Mouse (Mus musculus): ENCODE data around the gene Dstyk. TPM values are rescaled to one million over a fixed set of nuclear protein-coding genes. Genes with fewer than 3 reads are reported as not detected.

Dstyk gene
- polyA plus RNA-seq, 1 experiment = 6.9 TPM

DNA sequence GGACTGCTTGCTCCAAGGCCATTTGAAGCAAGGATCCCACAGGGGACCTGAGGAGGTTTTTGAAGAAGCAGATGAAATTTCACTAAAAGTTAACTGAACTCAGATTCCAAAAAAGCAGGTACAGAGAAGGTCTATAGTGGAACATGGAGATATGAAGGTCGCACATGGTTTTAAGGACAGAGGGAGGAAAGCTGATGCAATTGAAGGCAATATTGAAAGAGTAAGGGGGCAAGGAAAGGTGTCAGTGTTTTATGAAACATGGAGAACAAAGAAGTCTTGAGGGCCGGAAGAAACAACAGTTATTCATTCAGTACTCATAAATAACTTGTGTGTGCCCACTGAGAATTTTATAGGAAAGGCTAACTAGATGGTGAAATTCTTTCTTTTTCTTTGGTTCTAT, 64.3 kb downstream of the Dstyk start:
- peaks cover 80% of the 10 kb centered on the region for H3K79me2 ChIP-seq (ENCODE audit: control insufficient read depth, insufficient read depth)

DNA sequence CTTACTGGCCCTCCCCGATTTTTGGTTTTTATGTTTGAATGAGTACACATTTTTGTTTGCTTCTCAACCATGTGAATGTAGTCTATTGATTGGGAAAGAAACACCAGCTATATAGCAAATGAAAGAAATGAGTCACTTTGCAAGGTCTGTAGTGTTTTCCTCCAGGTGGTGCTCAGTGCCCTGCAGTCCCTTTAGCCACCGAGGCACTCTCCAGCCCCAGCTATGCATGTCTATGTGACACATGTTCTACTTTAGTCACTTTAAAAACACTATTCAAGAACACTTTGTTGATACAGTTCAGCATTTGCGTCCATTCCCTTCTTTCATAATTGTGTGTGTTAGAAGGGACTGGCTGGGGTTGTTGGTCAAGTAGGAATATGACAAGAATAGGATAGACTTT, 65.9 kb downstream of the Dstyk start:
- Histone ChIP-seq H3K4me3 (no peak overlapping the region), H3K4me2 (ENCODE audit: low read depth) (no peak overlapping the region), H3ac (ENCODE audit: control insufficient read depth, insufficient read length) (no peak overlapping the region), H3K79me2 (ENCODE audit: control insufficient read depth, insufficient read depth) (peaks cover 76% of the 10 kb centered on the region), H3K27me3 (ENCODE audit: control insufficient read depth, insufficient read depth, insufficient read length) (no peaks in the 10 kb centered on the region), H3K36me3 (ENCODE audit: control insufficient read depth, insufficient read depth) (peaks cover 37% of the 10 kb centered on the region)
- TF ChIP-seq E2F4 (IDR thresholded peaks at IDR 0.05; ENCODE audit: insufficient read depth) (no peak), POLR2A (IDR thresholded peaks at IDR 0.05; ENCODE audit: insufficient read length, low read depth) (no peak), USF1 (IDR thresholded peaks at IDR 0.05; ENCODE audit: low read depth) (no peak)

More for the DNA sequence above, 64.3 kb downstream of the Dstyk start:
- Histone ChIP-seq H3ac (ENCODE audit: control insufficient read depth, insufficient read length) (no peak overlapping the region), H3K4me3 (no peak overlapping the region), H3K27me3 (ENCODE audit: control insufficient read depth, insufficient read depth, insufficient read length) (no peaks in the 10 kb centered on the region), H3K4me2 (ENCODE audit: low read depth) (no peak overlapping the region), H3K36me3 (ENCODE audit: control insufficient read depth, insufficient read depth) (peaks cover 20% of the 10 kb centered on the region)
- TF ChIP-seq REST (IDR thresholded peaks at IDR 0.05; ENCODE audit: insufficient read depth, insufficient read length) = no peak
- peak; percentile 93 for TF ChIP-seq CEBPB (IDR thresholded peaks at IDR 0.05; ENCODE audit: insufficient read depth, poor library complexity, severe bottlenecking)

DNA sequence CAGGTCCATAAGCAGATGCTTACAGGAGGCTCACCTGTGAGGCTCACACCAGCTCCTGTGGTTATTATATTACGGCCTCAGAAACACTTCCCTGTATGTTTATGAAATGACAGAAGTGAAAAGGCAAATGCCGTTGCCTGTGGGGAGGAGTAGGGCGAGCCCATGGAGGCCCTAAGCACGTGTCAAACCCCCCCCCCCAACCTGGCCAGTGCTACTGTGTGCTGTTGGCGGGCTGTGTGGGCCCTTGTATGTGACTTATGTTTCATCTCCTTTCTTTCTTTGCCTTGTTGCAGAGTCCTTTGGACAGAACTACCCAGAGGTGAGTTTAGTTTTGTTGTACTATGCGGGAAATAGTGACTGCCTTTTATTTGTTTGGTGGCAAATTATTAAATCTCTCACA, 66.4 kb downstream of the Dstyk start:
- TF ChIP-seq USF1 (IDR thresholded peaks at IDR 0.05; ENCODE audit: low read depth) = no peak
- TF ChIP-seq MYOG (IDR thresholded peaks at IDR 0.05; ENCODE audit: control insufficient read depth in 1 of 3, insufficient read depth in 1 of 3, insufficient read length in 2 of 3, low read depth in 2 of 3) = no peak
- H3K4me2 ChIP-seq (ENCODE audit: low read depth) = no peak overlapping the region
- H3K36me3 ChIP-seq (ENCODE audit: control insufficient read depth, insufficient read depth) = peaks cover 38% of the 10 kb centered on the region
- no peaks in the 10 kb centered on the region for H3K27me3 ChIP-seq (ENCODE audit: control insufficient read depth, insufficient read depth, insufficient read length)
- H3ac ChIP-seq (ENCODE audit: control insufficient read depth, insufficient read length) = no peak overlapping the region
- H3K79me2 ChIP-seq (ENCODE audit: control insufficient read depth, insufficient read depth) = peaks cover 70% of the 10 kb centered on the region
- no peak overlapping the region for H3K4me3 ChIP-seq

DNA sequence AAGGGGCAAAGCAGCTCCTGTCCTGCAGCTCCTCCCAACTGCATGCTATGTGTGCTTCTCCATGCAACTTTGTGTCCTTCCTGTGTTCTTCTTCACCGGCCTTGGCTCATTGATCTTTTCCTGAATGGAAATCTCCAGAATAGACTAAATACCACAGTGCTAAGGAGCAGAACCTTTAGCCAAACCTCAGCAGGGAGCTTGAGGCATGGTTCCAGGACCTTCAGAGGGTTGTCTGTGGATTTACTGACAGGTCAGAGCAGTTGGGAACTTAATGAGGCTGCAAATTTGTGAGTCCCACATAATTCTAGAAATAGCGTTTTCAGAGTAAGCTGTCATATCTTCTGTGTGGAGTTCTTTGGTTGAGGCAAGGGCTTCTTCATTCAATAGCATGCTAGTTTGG, 83.2 kb downstream of the Dstyk start:
- no peak overlapping the region for H3K4me3 ChIP-seq
- H3ac ChIP-seq (ENCODE audit: control insufficient read depth, insufficient read length) = no peak overlapping the region
- H3K27me3 ChIP-seq (ENCODE audit: control insufficient read depth, insufficient read depth, insufficient read length) = no peaks in the 10 kb centered on the region
- H3K4me2 ChIP-seq (ENCODE audit: low read depth) = no peak overlapping the region
- no peak for TF ChIP-seq POLR2A (IDR thresholded peaks at IDR 0.05; ENCODE audit: insufficient read length, low read depth)
- no peak for TF ChIP-seq E2F4 (IDR thresholded peaks at IDR 0.05; ENCODE audit: insufficient read depth)
- TF ChIP-seq SRF (IDR thresholded peaks at IDR 0.05; ENCODE audit: control insufficient read depth, insufficient read length, low read depth) = no peak
- no peak for TF ChIP-seq TCF3 (IDR thresholded peaks at IDR 0.05; ENCODE audit: insufficient read length, low read depth)
- no peak for TF ChIP-seq CEBPB (IDR thresholded peaks at IDR 0.05; ENCODE audit: insufficient read depth, poor library complexity, severe bottlenecking)
- TF ChIP-seq REST (IDR thresholded peaks at IDR 0.05; ENCODE audit: insufficient read depth, insufficient read length) = no peak
- no peak for TF ChIP-seq TCF12 (IDR thresholded peaks at IDR 0.05; ENCODE audit: insufficient read depth, poor library complexity, severe bottlenecking)
- TF ChIP-seq MAX (IDR thresholded peaks at IDR 0.05; ENCODE audit: low read depth) = no peak
- TF ChIP-seq MYOG (IDR thresholded peaks at IDR 0.05; ENCODE audit: control insufficient read depth in 1 of 3, insufficient read depth in 1 of 3, insufficient read length in 2 of 3, low read depth in 2 of 3) = no peak
- no peak for TF ChIP-seq USF1 (IDR thresholded peaks at IDR 0.05; ENCODE audit: low read depth)
- no peak for TF ChIP-seq MYOD1 (IDR thresholded peaks at IDR 0.05; ENCODE audit: control insufficient read depth in 1 of 3, insufficient read length in 2 of 3, low read depth in 2 of 3)
- no peak for TF ChIP-seq POLR2AphosphoS2 (IDR thresholded peaks at IDR 0.05; ENCODE audit: insufficient read length, low read depth)
- H3K36me3 ChIP-seq (ENCODE audit: control insufficient read depth, insufficient read depth) = peaks cover 74% of the 10 kb centered on the region
- no peaks in the 10 kb centered on the region for H3K79me2 ChIP-seq (ENCODE audit: control insufficient read depth, insufficient read depth)

DNA sequence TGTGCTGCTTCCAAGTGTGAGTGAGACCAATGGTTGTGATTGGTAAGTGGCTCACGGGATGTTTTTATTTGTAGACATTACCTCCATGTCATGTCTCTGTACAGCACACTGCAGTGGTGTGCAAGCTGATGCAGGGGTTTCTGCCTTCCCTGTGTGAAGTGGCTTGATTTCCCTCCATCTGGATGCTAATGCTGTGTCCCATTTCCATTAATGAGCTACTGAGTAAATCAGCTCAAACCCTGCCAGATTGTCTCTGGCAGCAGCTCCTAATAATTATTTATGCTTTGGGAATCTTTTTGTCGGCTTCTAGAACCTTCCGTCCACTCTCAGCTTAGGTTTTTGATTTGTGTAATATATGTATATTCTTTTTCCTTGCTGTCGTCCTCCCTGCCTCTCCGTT, 87.8 kb downstream of the Dstyk start:
- TF ChIP-seq MYOD1 (IDR thresholded peaks at IDR 0.05; ENCODE audit: control insufficient read depth in 1 of 3, insufficient read length in 2 of 3, low read depth in 2 of 3) = no peak
- no peak for TF ChIP-seq REST (IDR thresholded peaks at IDR 0.05; ENCODE audit: insufficient read depth, insufficient read length)
- no peak for TF ChIP-seq USF1 (IDR thresholded peaks at IDR 0.05; ENCODE audit: low read depth)
- TF ChIP-seq MAX (IDR thresholded peaks at IDR 0.05; ENCODE audit: low read depth) = no peak
- no peak for TF ChIP-seq TCF3 (IDR thresholded peaks at IDR 0.05; ENCODE audit: insufficient read length, low read depth)
- no peak for TF ChIP-seq POLR2AphosphoS2 (IDR thresholded peaks at IDR 0.05; ENCODE audit: insufficient read length, low read depth)
- no peak for TF ChIP-seq CEBPB (IDR thresholded peaks at IDR 0.05; ENCODE audit: insufficient read depth, poor library complexity, severe bottlenecking)
- no peak for TF ChIP-seq POLR2A (IDR thresholded peaks at IDR 0.05; ENCODE audit: insufficient read length, low read depth)
- TF ChIP-seq E2F4 (IDR thresholded peaks at IDR 0.05; ENCODE audit: insufficient read depth) = no peak
- Histone ChIP-seq H3K79me2 (ENCODE audit: control insufficient read depth, insufficient read depth) (no peaks in the 10 kb centered on the region), H3K4me2 (ENCODE audit: low read depth) (no peak overlapping the region), H3K27me3 (ENCODE audit: control insufficient read depth, insufficient read depth, insufficient read length) (no peaks in the 10 kb centered on the region), H3K36me3 (ENCODE audit: control insufficient read depth, insufficient read depth) (peaks cover 54% of the 10 kb centered on the region), H3ac (ENCODE audit: control insufficient read depth, insufficient read length) (no peak overlapping the region), H3K4me3 (no peak overlapping the region)

DNA sequence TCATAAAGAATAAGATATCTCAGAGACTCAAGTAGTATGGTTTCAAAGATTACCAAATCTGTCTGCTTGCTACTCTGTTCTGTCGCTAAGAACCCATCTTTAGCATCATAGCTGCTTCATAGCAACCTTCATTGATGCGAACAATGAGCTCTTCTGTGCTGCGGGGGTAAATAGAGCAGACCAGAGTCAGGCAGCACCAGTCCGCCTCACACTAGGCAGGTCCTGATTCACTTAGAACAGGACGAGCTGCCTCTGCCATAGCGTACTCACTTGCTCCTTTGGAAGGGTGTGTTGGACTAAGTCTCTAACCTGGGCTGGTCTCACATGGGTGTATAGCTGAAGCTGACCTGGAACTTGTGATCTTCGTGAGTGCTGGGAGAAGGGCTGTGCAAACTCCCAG, 88.7 kb downstream of the Dstyk start, which contains the start of gene Tmem81:
TSS of gene Tmem81 (plus strand) at position 173 of the 400 bp plus-strand sequence.
- Histone ChIP-seq H3K27me3 (ENCODE audit: control insufficient read depth, insufficient read depth, insufficient read length) (no peaks in the 10 kb centered on the region), H3K4me3 (no peak within 1 kb of the TSS), H3ac (ENCODE audit: control insufficient read depth, insufficient read length) (no peak within 1 kb of the TSS), H3K36me3 (ENCODE audit: control insufficient read depth, insufficient read depth) (peaks cover 53% of the 10 kb centered on the region), H3K79me2 (ENCODE audit: control insufficient read depth, insufficient read depth) (no peaks in the 10 kb centered on the region), H3K4me2 (ENCODE audit: low read depth) (no peak within 1 kb of the TSS)
- TF ChIP-seq MYOG (IDR thresholded peaks at IDR 0.05; ENCODE audit: control insufficient read depth in 1 of 3, insufficient read depth in 1 of 3, insufficient read length in 2 of 3, low read depth in 2 of 3) (no peak), TCF3 (IDR thresholded peaks at IDR 0.05; ENCODE audit: insufficient read length, low read depth) (no peak), REST (IDR thresholded peaks at IDR 0.05; ENCODE audit: insufficient read depth, insufficient read length) (no peak), MYOD1 (IDR thresholded peaks at IDR 0.05; ENCODE audit: control insufficient read depth in 1 of 3, insufficient read length in 2 of 3, low read depth in 2 of 3) (no peak), CEBPB (IDR thresholded peaks at IDR 0.05; ENCODE audit: insufficient read depth, poor library complexity, severe bottlenecking) (no peak), POLR2A (IDR thresholded peaks at IDR 0.05; ENCODE audit: insufficient read length, low read depth) (no peak), TCF12 (IDR thresholded peaks at IDR 0.05; ENCODE audit: insufficient read depth, poor library complexity, severe bottlenecking) (no peak), MAX (IDR thresholded peaks at IDR 0.05; ENCODE audit: low read depth) (no peak), SRF (IDR thresholded peaks at IDR 0.05; ENCODE audit: control insufficient read depth, insufficient read length, low read depth) (no peak), E2F4 (IDR thresholded peaks at IDR 0.05; ENCODE audit: insufficient read depth) (no peak), USF1 (IDR thresholded peaks at IDR 0.05; ENCODE audit: low read depth) (no peak)

Data from myocyte (in vitro differentiated cells).